ENCODE assay signal across 21 mouse cellular contexts in the genomic region with DNA sequence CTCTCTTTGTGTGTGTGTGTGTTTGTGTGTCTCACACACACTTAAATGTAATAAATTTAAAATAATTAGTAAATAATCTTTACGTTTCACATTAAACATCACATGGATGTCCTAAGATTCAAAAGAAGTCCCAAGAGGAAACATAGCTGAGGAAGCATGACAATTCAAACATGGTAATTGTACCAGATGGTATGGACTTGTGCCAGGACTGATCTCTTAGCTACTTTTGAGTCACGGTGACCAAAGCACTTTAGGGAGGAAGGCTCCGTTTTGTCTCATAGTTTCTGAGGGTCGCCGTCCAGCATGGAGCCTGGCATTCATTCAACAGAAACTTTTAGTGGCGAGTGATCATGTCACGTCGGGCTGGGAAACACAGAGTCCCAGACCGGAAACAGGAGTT. TPM values are rescaled to one million over a fixed set of nuclear protein-coding genes. Genes with fewer than 3 reads are reported as not detected.
DNase-seq lines count a peak whose midpoint lies in the region; ATAC-seq and TF ChIP-seq lines count a peak whose summit lies in the region.
"Had no signal": no experiment of that assay in that cellular context is flagged by ENCODE, and none has a peak within 500 bp of the region (broad histone marks: within the 10 kb centered on the region; RNA-seq: fewer than 3 reads in every experiment).

No protein-coding gene starts in this region.

- H3K36me3 ChIP-seq in forebrain, embryonic 14.5 days (ENCODE audit: control insufficient read depth, insufficient read depth, low read length), result 0 out of 2 replicates have a peak, but pooled peaks cover 2% of the 10 kb centered on the region
- H3K36me3 ChIP-seq in forebrain, embryonic 10.5 days (replicated peaks), result 0 out of 2 replicates have a peak, but pooled peaks cover 2% of the 10 kb centered on the region
- H3K36me3 ChIP-seq in liver, postnatal 0 days (replicated peaks; ENCODE audit: insufficient read depth, low read length), result no peaks in the 10 kb centered on the region

- no peaks in the 10 kb centered on the region for H3K9me3 ChIP-seq in forebrain, embryonic 14.5 days (replicated peaks; ENCODE audit: control insufficient read depth, low read length)
- H3K9me3 ChIP-seq in forebrain, embryonic 10.5 days, result no peaks in the 10 kb centered on the region
- no peaks in the 10 kb centered on the region for H3K9me3 ChIP-seq in liver, postnatal 0 days (ENCODE audit: low read length)
- H3K9me3 ChIP-seq: embryonic facial prominence, embryonic 13.5 days; heart, embryonic 10.5 days; hindbrain, embryonic 12.5 days had no signal

- ATAC-seq in forebrain, embryonic 14.5 days, result no peak
- ATAC-seq in liver, postnatal 0 days, result no peak
- ATAC-seq: forebrain, embryonic 16.5 days; hindbrain, embryonic 16.5 days; inflammation-experienced regulatory T-cells, adult 6 months; intestine, postnatal 0 days had no signal

- no peak for TF ChIP-seq EP300 in liver, postnatal 0 days (IDR thresholded peaks at IDR 0.05; ENCODE audit: low read depth)

- no peak for TF ChIP-seq CTCF in left cerebral cortex, adult 2 months (IDR thresholded peaks at IDR 0.05)
- no peak for TF ChIP-seq CTCF in liver, postnatal 0 days (IDR thresholded peaks at IDR 0.05; ENCODE audit: low read depth)

- no peak overlapping the region for H3K27ac ChIP-seq in forebrain, embryonic 14.5 days (ENCODE audit: low read depth, low read length)
- H3K27ac ChIP-seq in forebrain, embryonic 10.5 days, result no peak overlapping the region
- H3K27ac ChIP-seq in left cerebral cortex, adult 2 months, result no peak overlapping the region
- H3K27ac ChIP-seq in liver, postnatal 0 days (ENCODE audit: low read depth), result no peak overlapping the region
- H3K27ac ChIP-seq: embryonic facial prominence, embryonic 13.5 days; heart, embryonic 10.5 days; hindbrain, embryonic 12.5 days had no signal

- H3K4me1 ChIP-seq in forebrain, embryonic 14.5 days (ENCODE audit: control insufficient read depth, insufficient read depth, low read length), result no peaks in the 10 kb centered on the region
- H3K4me1 ChIP-seq in forebrain, embryonic 10.5 days, result no peaks in the 10 kb centered on the region
- no peaks in the 10 kb centered on the region for H3K4me1 ChIP-seq in liver, postnatal 0 days (ENCODE audit: insufficient read depth)
- H3K4me1 ChIP-seq: embryonic facial prominence, embryonic 13.5 days; heart, embryonic 10.5 days; hindbrain, embryonic 12.5 days had no signal

- WGBS in forebrain, embryonic 14.5 days, result 86% methylated on average over 9 of the region's 9 CpGs
- 93% methylated on average over 9 of the region's 9 CpGs for WGBS in forebrain, embryonic 10.5 days
- WGBS in liver, postnatal 0 days (ENCODE audit: insufficient replicate concordance), result 80% methylated on average over 9 of the region's 9 CpGs

- no peaks in the 10 kb centered on the region for H3K27me3 ChIP-seq in forebrain, embryonic 14.5 days (replicated peaks; ENCODE audit: control insufficient read depth, insufficient read depth, low read length)
- H3K27me3 ChIP-seq in forebrain, embryonic 10.5 days (ENCODE audit: poor library complexity, severe bottlenecking), result no peaks in the 10 kb centered on the region
- no peaks in the 10 kb centered on the region for H3K27me3 ChIP-seq in liver, postnatal 0 days (ENCODE audit: insufficient read depth, low read length)
- H3K27me3 ChIP-seq: CH12.LX; embryonic facial prominence, embryonic 13.5 days; hindbrain, embryonic 12.5 days had no signal

- no peak overlapping the region for H3K4me3 ChIP-seq in forebrain, embryonic 14.5 days (ENCODE audit: low read depth, low read length)
- H3K4me3 ChIP-seq in forebrain, embryonic 10.5 days, result no peak overlapping the region
- no peak overlapping the region for H3K4me3 ChIP-seq in left cerebral cortex, adult 2 months
- H3K4me3 ChIP-seq in liver, postnatal 0 days (ENCODE audit: low read depth, low read length), result no peak overlapping the region
- H3K4me3 ChIP-seq: embryonic facial prominence, embryonic 13.5 days; erythroblast, embryonic 14.5 days; heart, embryonic 10.5 days; hindbrain, embryonic 12.5 days had no signal

- intact Hi-C loops in left cerebral cortex, adult 2 months (cut with DNase I), result no loop called here

- H3K4me2 ChIP-seq in forebrain, embryonic 14.5 days (ENCODE audit: low read length), result no peak overlapping the region
- H3K4me2 ChIP-seq in liver, postnatal 0 days (ENCODE audit: low read depth, low read length), result no peak overlapping the region
- H3K4me2 ChIP-seq: embryonic facial prominence, embryonic 13.5 days; hindbrain, embryonic 12.5 days had no signal

- DNase-seq in forebrain, embryonic 14.5 days (ENCODE audit: low spot score), result peak; percentile 2
- DNase-seq in forebrain, embryonic 10.5 days (ENCODE audit: extremely low spot score, low spot score), result no peak
- DNase-seq in 416B (ENCODE audit: low read depth), result peak; percentile 46
- peak; percentile 36 for DNase-seq in brain, adult 2 months (ENCODE audit: low read depth, low spot score)
- no peak for DNase-seq in left cerebral cortex, adult 2 months (ENCODE audit: extremely low spot score in 1 of 2, low spot score in 2 of 2)
- no peak for DNase-seq in liver, postnatal 0 days
- DNase-seq: cerebellum, adult 18-20 months; gastrocnemius, postnatal 10 days; heart, postnatal 10 days; heart, postnatal 4 days had no signal

- no peak overlapping the region for H3K9ac ChIP-seq in forebrain, embryonic 14.5 days (ENCODE audit: low read length)
- no peak overlapping the region for H3K9ac ChIP-seq in liver, postnatal 0 days (replicated peaks)
- H3K9ac ChIP-seq: embryonic facial prominence, embryonic 13.5 days; hindbrain, embryonic 12.5 days had no signal

RNA-seq across cellular contexts. Expression of a gene that starts 6.4 kb away (rescaled TPM):
- polyA plus RNA-seq in forebrain, embryonic 14.5 days (2014; fragmentation: Nextera tagmentation; extraction: Ambion mirVana), result 22.1 and 28.1 TPM in 2 replicates
- 38.4 and 38.7 TPM in 2 replicates for polyA plus RNA-seq in forebrain, embryonic 10.5 days (2016; fragmentation: Nextera tagmentation; extraction: Ambion mirVana)
- total RNA-seq in left cerebral cortex, adult 2 months (2021), result 10 to 100 TPM; 36.9 to 44.8 TPM
- polyA plus RNA-seq in liver, postnatal 0 days (2015; fragmentation: Nextera tagmentation; extraction: Ambion mirVana), result 4.7 and 5.0 TPM in 2 replicates

RNA-seq across cellular contexts. Expression of a gene that starts 14.7 kb away (rescaled TPM):
- 1.1 TPM in 1 of 2 replicates, not detected in the other for polyA plus RNA-seq in forebrain, embryonic 14.5 days (2014; fragmentation: Nextera tagmentation; extraction: Ambion mirVana)
- polyA plus RNA-seq in forebrain, embryonic 10.5 days (2016; fragmentation: Nextera tagmentation; extraction: Ambion mirVana), result 0.20 TPM in 1 of 2 replicates, not detected in the other
- total RNA-seq in left cerebral cortex, adult 2 months (2021), result 1 to 10 TPM; 3.5 to 5.4 TPM
- not detected in 2 replicates for polyA plus RNA-seq in liver, postnatal 0 days (2015; fragmentation: Nextera tagmentation; extraction: Ambion mirVana)
- polyA plus RNA-seq: embryonic facial prominence, embryonic 13.5 days; forebrain, embryonic 11.5 days; forebrain, embryonic 16.5 days; heart, embryonic 14.5 days; inflammation-experienced regulatory T-cells, adult 6 months had no signal

RNA-seq across cellular contexts. Expression of a gene that starts 36.4 kb away (rescaled TPM):
- polyA plus RNA-seq in forebrain, embryonic 14.5 days (2014; fragmentation: Nextera tagmentation; extraction: Ambion mirVana), result 0.20 and 0.41 TPM in 2 replicates
- polyA plus RNA-seq in forebrain, embryonic 10.5 days (2016; fragmentation: Nextera tagmentation; extraction: Ambion mirVana), result 0.18 and 0.19 TPM in 2 replicates
- total RNA-seq in left cerebral cortex, adult 2 months (2021), result under 1 TPM in 1 of 2 experiments, not detected in 1; 0.36 TPM
- not detected in 2 replicates for polyA plus RNA-seq in liver, postnatal 0 days (2015; fragmentation: Nextera tagmentation; extraction: Ambion mirVana)
- total RNA-seq: CH12.LX; heart, postnatal 4 days had no signal
- polyA plus RNA-seq: erythroblast, embryonic 14.5 days had no signal

Comparison
In these comparisons a context has a peak if more than half of its experiments do, and no peak if none do; other contexts are left out.
1. DNase-seq: peak in forebrain, embryonic 14.5 days (single experiment), 416B (single experiment) and brain, adult 2 months (single experiment); none in forebrain, embryonic 10.5 days (single experiment), left cerebral cortex, adult 2 months (0 of 2) and liver, postnatal 0 days (single experiment).